Mouse (Mus musculus) CH12.LX (cell line): Measurements from ENCODE around the gene Palm2. TPM values are rescaled to one million over a fixed set of nuclear protein-coding genes. Genes with fewer than 3 reads are reported as not detected.

ENCODE experiments used
- DNase-seq: peaks from one replicate; pipeline ENCODE4 v3.0.0-alpha.2; 2013; ENCODE audit errors: extremely low read depth
- H3K27ac ChIP-seq: 2 replicates; pipeline ENCODE4 v1.5.1; 2012; ENCODE audit warnings: low read depth, mild to moderate bottlenecking, control low read depth, moderate library complexity; ENCODE audit not compliant: insufficient read depth
- H3K27me3 ChIP-seq: replicated peaks from 2 replicates; pipeline ENCODE3; 2012; ENCODE audit warnings: inconsistent platforms
- H3K36me3 ChIP-seq, 2 experiments: replicated peaks in 1 of 2; 2 replicates each; pipeline versions ENCODE3 to v1.6.1; 2012; ENCODE audit warnings: inconsistent platforms in 1 of 2, low read length in 1 of 2, mild to moderate bottlenecking in 1 of 2, mixed read lengths in 1 of 2, moderate library complexity in 1 of 2; ENCODE audit not compliant: control insufficient read depth in 1 of 2, insufficient read depth in 1 of 2
- H3K4me1 ChIP-seq, 2 experiments: 2 replicates each; pipeline ENCODE4 v1.6.1; 2012; ENCODE audit warnings: inconsistent platforms in 1 of 2, moderate library complexity in 1 of 2; ENCODE audit not compliant: insufficient read depth in 2 of 2, control insufficient read depth in 1 of 2
- H3K4me2 ChIP-seq: 2 replicates; pipeline ENCODE4 v1.6.1; 2012; ENCODE audit warnings: low read depth, mild to moderate bottlenecking, control low read depth; ENCODE audit not compliant: poor library complexity, insufficient read depth, severe bottlenecking
- H3K4me3 ChIP-seq, 3 experiments: fragments of 150-350 bp in 1 of 3; sonication (generic) in 1 of 3; replicated peaks in 1 of 3; 2 replicates each; pipeline versions ENCODE3 to v1.5.1; 2011 to 2012; ENCODE audit warnings: low read depth in 2 of 3, low read length in 2 of 3, mild to moderate bottlenecking in 2 of 3, moderate library complexity in 2 of 3, control low read depth in 1 of 3, improper control_type of control experiment in 1 of 3, inconsistent platforms in 1 of 3, mixed read lengths in 1 of 3; ENCODE audit not compliant: poor library complexity in 1 of 3
- H3K79me2 ChIP-seq: replicated peaks from 2 replicates; pipeline ENCODE4 v1.6.1; 2012; ENCODE audit warnings: mild to moderate bottlenecking, moderate library complexity; ENCODE audit not compliant: control insufficient read depth, poor library complexity, insufficient read depth, severe bottlenecking; ENCODE audit errors: extremely low read depth
- H3K9ac ChIP-seq: 2 replicates; pipeline ENCODE4 v1.6.1; 2012; ENCODE audit warnings: low read depth, mild to moderate bottlenecking, control low read depth, moderate library complexity; ENCODE audit not compliant: insufficient read depth
- H3K9me3 ChIP-seq: replicated peaks from 2 replicates; pipeline ENCODE3; 2012; ENCODE audit warnings: low read length, inconsistent platforms, mixed read lengths
- BHLHE40 ChIP-seq: IDR thresholded peaks from 2 replicates; pipeline ENCODE4 v1.6.1; 2011; ENCODE audit warnings: mild to moderate bottlenecking, low read depth, low read length, improper control_type of control experiment
- CHD2 ChIP-seq: IDR thresholded peaks from 2 replicates; pipeline ENCODE4 v1.6.1; 2011; ENCODE audit warnings: low read length, improper control_type of control experiment
- ELF1 ChIP-seq: IDR thresholded peaks from 2 replicates; pipeline ENCODE4 v1.6.1; 2014; ENCODE audit warnings: low read depth, mild to moderate bottlenecking, inconsistent platforms, low read length, improper control_type of control experiment
- ETS1 ChIP-seq: conservative IDR thresholded peaks from 2 replicates; pipeline ENCODE4 v1.6.1; 2012; ENCODE audit warnings: low read depth, mild to moderate bottlenecking, inconsistent platforms, low read length, improper control_type of control experiment, moderate library complexity
- IRF4 ChIP-seq: IDR thresholded peaks from 2 replicates; pipeline ENCODE4 v1.6.1; 2014; ENCODE audit warnings: low read depth, mild to moderate bottlenecking, inconsistent platforms, low read length, improper control_type of control experiment
- JUND ChIP-seq: conservative IDR thresholded peaks from 2 replicates; pipeline ENCODE4 v1.6.1; 2011; ENCODE audit warnings: low read depth, low read length, improper control_type of control experiment
- KAT2A ChIP-seq: IDR thresholded peaks from 2 replicates; pipeline ENCODE4 v1.6.1; 2012; ENCODE audit warnings: low read length, improper control_type of control experiment, inconsistent platforms; ENCODE audit not compliant: insufficient replicate concordance
- MAX ChIP-seq: IDR thresholded peaks from 2 replicates; pipeline ENCODE4 v1.6.1; 2011; ENCODE audit warnings: low read length, improper control_type of control experiment
- MAZ ChIP-seq: IDR thresholded peaks from 2 replicates; pipeline ENCODE4 v1.6.1; 2012; ENCODE audit warnings: low read depth, mild to moderate bottlenecking, inconsistent platforms, low read length, improper control_type of control experiment, moderate library complexity
- MEF2A ChIP-seq: IDR thresholded peaks from 2 replicates; pipeline ENCODE4 v1.6.1; 2014; ENCODE audit warnings: low read depth, mild to moderate bottlenecking, inconsistent platforms, low read length, improper control_type of control experiment, borderline replicate concordance
- NELFE ChIP-seq: IDR thresholded peaks from 2 replicates; pipeline ENCODE4 v1.6.1; 2011; ENCODE audit warnings: low read depth, low read length, improper control_type of control experiment
- PAX5 ChIP-seq: IDR thresholded peaks from 2 replicates; pipeline ENCODE4 v1.6.1; 2012; ENCODE audit warnings: low read length, inconsistent platforms, mixed read lengths
- POLR2AphosphoS2 ChIP-seq: IDR thresholded peaks from 2 replicates; pipeline ENCODE4 v1.6.1; 2011; ENCODE audit warnings: low read depth, low read length, improper control_type of control experiment
- SIN3A ChIP-seq: IDR thresholded peaks from 2 replicates; pipeline ENCODE4 v1.6.1; 2012; ENCODE audit warnings: low read length, improper control_type of control experiment, inconsistent platforms
- SMC3 ChIP-seq: IDR thresholded peaks from 2 replicates; pipeline ENCODE4 v1.6.1; 2011; ENCODE audit warnings: low read depth, low read length, improper control_type of control experiment
- TBP ChIP-seq: conservative IDR thresholded peaks from 2 replicates; pipeline ENCODE4 v1.6.1; 2011; ENCODE audit warnings: low read depth, low read length, improper control_type of control experiment
- USF1 ChIP-seq: IDR thresholded peaks from 2 replicates; pipeline ENCODE4 v1.6.1; 2014; ENCODE audit warnings: low read depth, mild to moderate bottlenecking, inconsistent platforms, low read length, improper control_type of control experiment
- ZKSCAN1 ChIP-seq: IDR thresholded peaks from 2 replicates; pipeline ENCODE4 v1.6.1; 2012; ENCODE audit warnings: low read depth, inconsistent platforms, low read length, improper control_type of control experiment, borderline replicate concordance
- ZMIZ1 ChIP-seq: IDR thresholded peaks from 2 replicates; pipeline ENCODE4 v1.6.1; 2012; ENCODE audit warnings: low read depth, mild to moderate bottlenecking, inconsistent platforms, low read length, improper control_type of control experiment
- ZNF384 ChIP-seq: IDR thresholded peaks from 2 replicates; pipeline ENCODE4 v1.6.1; 2012; ENCODE audit warnings: low read depth, low read length, improper control_type of control experiment, inconsistent platforms
- dilution Hi-C: fragments of 300-500 bp; cut with MboI; formaldehyde crosslinking; loops from 2 replicates; pipeline ENCODE4 v1.14.3; 2020; ENCODE audit warnings: low sequenced_read_pairs; ENCODE audit not compliant: extremely low pct_unique_long_range_greater_than_20kb, extremely low pct_ligation_motif_present
- in situ Hi-C: fragments of 300-500 bp; cut with MboI; formaldehyde crosslinking; loops from 3 replicates; pipeline ENCODE4 v1.14.3; 2019; ENCODE audit warnings: low sequenced_read_pairs, low pct_ligation_motif_present, low pct_unique_long_range_greater_than_20kb, mixed read lengths
- polyA plus RNA-seq: library from polyadenylated mRNA; unstranded; fragments of >175 nt; gene quantifications from 2 replicates; pipeline ENCODE4 v1.2.1, GENCODE M21; 2012; ENCODE audit warnings: low read depth; ENCODE audit not compliant: insufficient read length
- total RNA-seq, 2 experiments: library from RNA; depleted of rRNA; stranded (reverse); fragments of 300-350 nt in 1 of 2; fragments of >200 nt in 1 of 2; gene quantifications; 2 replicates each; pipeline ENCODE4 v1.2.3; 2012 to 2014

The Palm2 gene
- total and polyA plus RNA-seq, 3 experiments: not detected

DNA sequence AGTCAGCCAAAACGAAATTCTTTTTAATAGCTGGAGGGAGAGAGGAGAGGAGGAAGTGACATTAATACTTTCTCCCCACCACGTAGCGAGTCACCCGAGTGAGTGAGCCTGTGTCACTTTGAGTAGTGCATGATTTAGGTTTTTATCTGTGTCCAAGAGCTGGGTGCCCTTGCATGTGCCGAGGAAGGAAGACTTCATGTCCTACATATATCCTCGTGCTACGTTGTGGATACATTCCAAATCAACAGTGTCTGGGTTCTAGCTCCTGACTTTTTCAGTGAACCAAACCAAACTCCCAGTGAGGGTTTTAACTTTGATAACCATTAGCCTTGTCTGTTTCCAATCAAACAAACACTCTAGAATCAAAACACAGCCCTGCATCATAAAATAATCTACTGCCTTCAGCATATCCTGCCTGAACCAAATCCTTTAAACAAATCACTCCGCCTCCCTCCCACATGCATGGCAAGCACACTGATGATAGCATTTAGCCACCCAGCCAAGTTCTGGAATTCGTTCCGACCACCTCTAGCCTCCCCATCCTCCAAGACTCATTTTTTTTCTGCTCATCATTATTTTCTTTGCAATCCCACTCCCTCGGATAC lies 309.4 kb downstream of the Palm2 start:
- Histone ChIP-seq H3K4me2 (peak overlapping the region; percentile 9; the same call in 1 of the 2 replicates), H3K4me3 (no peak overlapping the region), H3K9me3 (peaks cover 6% of the 10 kb centered on the region), H3K79me2 (no peaks in the 10 kb centered on the region), H3K4me1 (peaks cover 0 to 6% of the 10 kb centered on the region in 2 experiments; a peak in 2 of 4 replicates), H3K27ac (no peak overlapping the region), H3K27me3 (no peaks in the 10 kb centered on the region), H3K36me3 (no peaks in the 10 kb centered on the region), H3K9ac (no peak overlapping the region)
- DNase-seq: no peak
- in situ Hi-C loops: no loop called here
- dilution Hi-C loops: no loop called here
- TF ChIP-seq MEF2A: no peak
- no peak for TF ChIP-seq MAZ
- no peak for TF ChIP-seq ELF1
- TF ChIP-seq ETS1: no peak
- no peak for TF ChIP-seq KAT2A
- no peak for TF ChIP-seq ZNF384
- no peak for TF ChIP-seq ZKSCAN1
- TF ChIP-seq BHLHE40: no peak
- TF ChIP-seq TBP: no peak
- TF ChIP-seq PAX5: no peak
- TF ChIP-seq JUND: no peak
- TF ChIP-seq SIN3A: no peak
- TF ChIP-seq MAX: no peak
- no peak for TF ChIP-seq POLR2AphosphoS2
- no peak for TF ChIP-seq CHD2
- no peak for TF ChIP-seq IRF4
- TF ChIP-seq SMC3: no peak
- no peak for TF ChIP-seq ZMIZ1

DNA sequence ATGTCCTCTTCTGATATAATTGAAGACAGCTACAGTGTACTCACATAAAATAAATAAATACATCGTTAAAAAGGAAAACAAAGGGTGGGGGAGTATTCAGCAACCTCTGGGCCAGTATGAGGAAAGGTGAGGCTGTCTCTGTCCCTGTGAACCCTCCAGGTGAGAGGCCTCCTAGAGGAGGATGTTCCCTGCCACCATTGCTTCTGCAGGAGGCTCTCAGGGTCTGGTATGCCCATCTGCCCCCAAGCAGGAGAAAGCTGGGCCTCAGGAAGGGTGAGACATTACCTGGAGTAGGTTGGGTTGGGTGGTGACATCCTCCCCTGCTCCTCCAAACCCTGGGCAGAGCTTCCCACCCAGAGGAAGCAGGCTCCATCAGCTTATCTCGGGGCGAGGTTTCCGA lies 316.6 kb downstream of the Palm2 start:
- Histone ChIP-seq H3K27ac (no peak overlapping the region), H3K36me3 (no peaks in the 10 kb centered on the region), H3K79me2 (no peaks in the 10 kb centered on the region)
- DNase-seq: no peak
- TF ChIP-seq NELFE (no peak), USF1 (no peak)
- TF ChIP-seq, all 38 proteins: peak for 0
- Histone ChIP-seq H3K4me3 (no peak overlapping the region), H3K9me3 (peaks cover 3% of the 10 kb centered on the region), H3K9ac (no peak overlapping the region), H3K27me3 (no peaks in the 10 kb centered on the region), H3K4me2 (no peak overlapping the region), H3K4me1 (peaks cover 2 to 13% of the 10 kb centered on the region in 2 experiments; a peak in 2 of 4 replicates)
- dilution Hi-C loops (no loop called here), in situ Hi-C loops (no loop called here)
